Mouse (Mus musculus): ENCODE measurements around the gene Zar1. TPM values are rescaled to one million over a fixed set of nuclear protein-coding genes. Genes with fewer than 3 reads are reported as not detected.

Gene Zar1
- total and polyA plus RNA-seq, 2 experiments from 2014 or later: 5.5 to 8.6 TPM

DNA sequence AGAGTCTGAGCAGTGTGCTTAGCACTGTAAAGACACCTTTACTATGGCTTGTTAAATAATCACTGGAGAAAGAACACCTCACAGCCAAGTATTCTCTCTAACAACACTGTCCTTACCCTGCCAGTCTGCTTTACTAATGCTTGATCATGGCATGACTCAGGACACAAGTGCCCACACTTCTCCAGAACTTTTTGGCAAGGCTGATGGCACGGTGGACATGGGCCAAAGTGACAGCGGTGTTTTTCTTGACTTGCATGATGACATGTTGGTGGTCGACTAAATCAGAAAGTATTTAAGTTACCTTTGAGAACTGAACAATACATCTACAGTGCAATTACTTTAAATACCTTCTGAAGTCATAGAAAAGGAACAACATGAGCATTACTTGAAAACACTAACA, 52.2 kb downstream of the Zar1 start:
- Histone ChIP-seq H3K36me3 (ENCODE audit: insufficient read depth, low read length) (peaks cover 19% of the 10 kb centered on the region), H3K27me3 (ENCODE audit: insufficient read depth, low read length) (no peaks in the 10 kb centered on the region), H3K4me1 (ENCODE audit: insufficient read depth, low read length) (no peaks in the 10 kb centered on the region), H3K4me3 (ENCODE audit: low read depth, low read length) (no peak overlapping the region), H3K9me3 (ENCODE audit: low read length) (no peaks in the 10 kb centered on the region), H3K4me2 (ENCODE audit: low read depth, low read length, poor library complexity, severe bottlenecking) (no peak overlapping the region), H3K9ac (replicated peaks; ENCODE audit: low read length, poor library complexity, severe bottlenecking) (no peak overlapping the region), H3K27ac (ENCODE audit: low read depth, low read length) (no peak overlapping the region)
- no peak for TF ChIP-seq CTCF (IDR thresholded peaks at IDR 0.05)
- no peak for ATAC-seq (ENCODE audit: low FRiP score)
- 93% methylated on average over 3 of the region's 3 CpGs for WGBS
- DNase-seq (ENCODE audit: low spot score): no peak

Other genes starting within 250 kb of the Zar1 start
- 0.33 and 0.57 TPM in 2 replicates for gene Corin, start 76.8 kb downstream of the Zar1 start, total RNA-seq (2014; rRNA removed)
- gene Corin, start 76.8 kb downstream of the Zar1 start, polyA plus RNA-seq (2015; fragmentation: Nextera tagmentation; extraction: Ambion mirVana): 0.12 and 0.14 TPM in 2 replicates
- 12.6 and 15.7 TPM in 2 replicates for gene Nfxl1, start 21.6 kb downstream of the Zar1 start, total RNA-seq (2014; rRNA removed)
- 7.9 and 8.2 TPM in 2 replicates for gene Nfxl1, start 21.6 kb downstream of the Zar1 start, polyA plus RNA-seq (2015; fragmentation: Nextera tagmentation; extraction: Ambion mirVana)
- gene Gm5868, start 6.3 kb upstream of the Zar1 start, total RNA-seq (2014; rRNA removed): 2.9 and 3.4 TPM in 2 replicates
- gene Gm5868, start 6.3 kb upstream of the Zar1 start, polyA plus RNA-seq (2015; fragmentation: Nextera tagmentation; extraction: Ambion mirVana): 4.3 and 4.8 TPM in 2 replicates
- gene Cnga1, start 63.0 kb upstream of the Zar1 start, total RNA-seq (2014; rRNA removed): not detected in 2 replicates
- gene Cnga1, start 63.0 kb upstream of the Zar1 start, polyA plus RNA-seq (2015; fragmentation: Nextera tagmentation; extraction: Ambion mirVana): 0.06 TPM in 1 of 2 replicates, not detected in the other
- 0.24 and 0.55 TPM in 2 replicates for gene Nipal1, start 66.5 kb upstream of the Zar1 start, total RNA-seq (2014; rRNA removed)
- 0.33 and 0.70 TPM in 2 replicates for gene Nipal1, start 66.5 kb upstream of the Zar1 start, polyA plus RNA-seq (2015; fragmentation: Nextera tagmentation; extraction: Ambion mirVana)
- gene Txk, start 171.5 kb upstream of the Zar1 start, total RNA-seq (2014; rRNA removed): 0.05 TPM in 1 of 2 replicates, not detected in the other
- gene Txk, start 171.5 kb upstream of the Zar1 start, polyA plus RNA-seq (2015; fragmentation: Nextera tagmentation; extraction: Ambion mirVana): 0.14 and 0.15 TPM in 2 replicates

Measured in midbrain, postnatal 0 days (tissue).